Mouse (Mus musculus) erythroblast, adult 5-6 weeks (primary cell): Measurements from ENCODE around the gene Atad5. TPM values are rescaled to one million over a fixed set of nuclear protein-coding genes. Genes with fewer than 3 reads are reported as not detected.

Experiments
- ATAC-seq: replicated peaks from 2 replicates; pipeline ENCODE4 v1.8.0; 2016; ENCODE audit warnings: moderate number of reproducible peaks, mild to moderate bottlenecking, moderate TSS enrichment, inconsistent platforms; ENCODE audit not compliant: poor library complexity, low FRiP score, severe bottlenecking
- total RNA-seq, 2 experiments: library from RNA; stranded (forward) in 1 of 2; stranded (reverse) in 1 of 2; fragments of 150-400 nt in 1 of 2; fragments of 200-764, 138-1000 nt in 1 of 2; gene quantifications; 2 replicates each; pipeline versions ENCODE4 v1.2.3 to v1.2.4; 2015 to 2017; ENCODE audit warnings: low replicate concordance in 2 of 2

Gene Atad5
- total RNA-seq, 2 experiments from 2014 or later, result 25.4 to 32.1 TPM

GRCm38 (mm10) chr11:80080381-80080825, 8.8 kb upstream of the Atad5 start:
- ATAC-seq, result 0 out of 2 replicates have a peak, but pooled peaks have one; percentile 20

- peak; percentile 82 for ATAC-seq
These were observed 8.1 kb upstream of the Atad5 start, which contains the start of gene Crlf3 for GRCm38 (mm10) chr11:80080826-80081728. TSS of gene Crlf3 (minus strand) at chr11:80080991.

GRCm38 (mm10) chr11:80081786-80082319, 7.3 kb upstream of the Atad5 start:
- ATAC-seq, result no peak

GRCm38 (mm10) chr11:80085356-80086055, 3.7 kb upstream of the Atad5 start:
- no peak for ATAC-seq

GRCm38 (mm10) chr11:80086844-80087243, 2.4 kb upstream of the Atad5 start:
- peak; percentile 72 for ATAC-seq

- no peak for ATAC-seq
These were observed 616 bp downstream of the Atad5 start for GRCm38 (mm10) chr11:80089817-80090214.

- ATAC-seq, result no peak
These were observed 1.5 kb downstream of the Atad5 start for GRCm38 (mm10) chr11:80090555-80091164.

GRCm38 (mm10) chr11:80098444-80099056, 9.3 kb downstream of the Atad5 start:
- no peak for ATAC-seq

- no peak for ATAC-seq
These were observed 12.1 kb downstream of the Atad5 start for GRCm38 (mm10) chr11:80101298-80101697.

GRCm38 (mm10) chr11:80104407-80104806, 15.2 kb downstream of the Atad5 start:
- ATAC-seq, result no peak

GRCm38 (mm10) chr11:80116411-80116810, 27.2 kb downstream of the Atad5 start:
- ATAC-seq, result no peak

- ATAC-seq, result no peak
These were observed 42.9 kb downstream of the Atad5 start for GRCm38 (mm10) chr11:80132050-80132449.

- ATAC-seq, result no peak
These were observed 45.5 kb downstream of the Atad5 start for GRCm38 (mm10) chr11:80134744-80135143.

- ATAC-seq, result no peak
These were observed 46.9 kb downstream of the Atad5 start for GRCm38 (mm10) chr11:80135954-80136683.

GRCm38 (mm10) chr11:80136786-80137185, 47.6 kb downstream of the Atad5 start:
- ATAC-seq, result no peak

- ATAC-seq, result no peak
These were observed 48.6 kb downstream of the Atad5 start for GRCm38 (mm10) chr11:80137773-80138172.

- ATAC-seq, result peak; percentile 87
These were observed 52.8 kb downstream of the Atad5 start, which contains the start of gene Tefm for GRCm38 (mm10) chr11:80141825-80142521. TSS of gene Tefm (minus strand) at chr11:80142175.

- ATAC-seq, result no peak
These were observed 53.7 kb downstream of the Atad5 start for GRCm38 (mm10) chr11:80142872-80143271.
